Mouse (Mus musculus) CH12.LX (cell line): ENCODE data around the gene Dpf3. TPM values are rescaled to one million over a fixed set of nuclear protein-coding genes. Genes with fewer than 3 reads are reported as not detected.

Experiments
- DNase-seq: peaks from one replicate; pipeline ENCODE4 v3.0.0-alpha.2; 2013; ENCODE audit errors: extremely low read depth
- H3K27ac ChIP-seq: 2 replicates; pipeline ENCODE4 v1.5.1; 2012; ENCODE audit warnings: low read depth, mild to moderate bottlenecking, control low read depth, moderate library complexity; ENCODE audit not compliant: insufficient read depth
- H3K27me3 ChIP-seq: replicated peaks from 2 replicates; pipeline ENCODE3; 2012; ENCODE audit warnings: inconsistent platforms
- H3K36me3 ChIP-seq, 2 experiments: replicated peaks in 1 of 2; 2 replicates each; pipeline versions ENCODE3 to v1.6.1; 2012; ENCODE audit warnings: inconsistent platforms in 1 of 2, low read length in 1 of 2, mild to moderate bottlenecking in 1 of 2, mixed read lengths in 1 of 2, moderate library complexity in 1 of 2; ENCODE audit not compliant: control insufficient read depth in 1 of 2, insufficient read depth in 1 of 2
- H3K4me1 ChIP-seq, 2 experiments: 2 replicates each; pipeline ENCODE4 v1.6.1; 2012; ENCODE audit warnings: inconsistent platforms in 1 of 2, moderate library complexity in 1 of 2; ENCODE audit not compliant: insufficient read depth in 2 of 2, control insufficient read depth in 1 of 2
- H3K4me2 ChIP-seq: 2 replicates; pipeline ENCODE4 v1.6.1; 2012; ENCODE audit warnings: low read depth, mild to moderate bottlenecking, control low read depth; ENCODE audit not compliant: poor library complexity, insufficient read depth, severe bottlenecking
- H3K4me3 ChIP-seq, 3 experiments: fragments of 150-350 bp in 1 of 3; sonication (generic) in 1 of 3; replicated peaks in 1 of 3; 2 replicates each; pipeline versions ENCODE3 to v1.5.1; 2011 to 2012; ENCODE audit warnings: low read depth in 2 of 3, low read length in 2 of 3, mild to moderate bottlenecking in 2 of 3, moderate library complexity in 2 of 3, control low read depth in 1 of 3, improper control_type of control experiment in 1 of 3, inconsistent platforms in 1 of 3, mixed read lengths in 1 of 3; ENCODE audit not compliant: poor library complexity in 1 of 3
- H3K79me2 ChIP-seq: replicated peaks from 2 replicates; pipeline ENCODE4 v1.6.1; 2012; ENCODE audit warnings: mild to moderate bottlenecking, moderate library complexity; ENCODE audit not compliant: control insufficient read depth, poor library complexity, insufficient read depth, severe bottlenecking; ENCODE audit errors: extremely low read depth
- H3K9ac ChIP-seq: 2 replicates; pipeline ENCODE4 v1.6.1; 2012; ENCODE audit warnings: low read depth, mild to moderate bottlenecking, control low read depth, moderate library complexity; ENCODE audit not compliant: insufficient read depth
- H3K9me3 ChIP-seq: replicated peaks from 2 replicates; pipeline ENCODE3; 2012; ENCODE audit warnings: low read length, inconsistent platforms, mixed read lengths
- BHLHE40 ChIP-seq: IDR thresholded peaks from 2 replicates; pipeline ENCODE4 v1.6.1; 2011; ENCODE audit warnings: mild to moderate bottlenecking, low read depth, low read length, improper control_type of control experiment
- CHD2 ChIP-seq: IDR thresholded peaks from 2 replicates; pipeline ENCODE4 v1.6.1; 2011; ENCODE audit warnings: low read length, improper control_type of control experiment
- CTCF ChIP-seq, 2 experiments: IDR thresholded peaks in 1 of 2; conservative IDR thresholded peaks in 1 of 2; 2 replicates each; pipeline ENCODE4 v1.5.1; 2011 to 2012; ENCODE audit warnings: low read depth in 2 of 2, low read length in 2 of 2, improper control_type of control experiment in 1 of 2, inconsistent platforms in 1 of 2, mild to moderate bottlenecking in 1 of 2, moderate library complexity in 1 of 2
- E2F4 ChIP-seq: IDR thresholded peaks from 2 replicates; pipeline ENCODE4 v1.6.1; 2011; ENCODE audit warnings: low read depth, low read length, improper control_type of control experiment; ENCODE audit not compliant: insufficient replicate concordance
- ELF1 ChIP-seq: IDR thresholded peaks from 2 replicates; pipeline ENCODE4 v1.6.1; 2014; ENCODE audit warnings: low read depth, mild to moderate bottlenecking, inconsistent platforms, low read length, improper control_type of control experiment
- HCFC1 ChIP-seq: IDR thresholded peaks from 2 replicates; pipeline ENCODE4 v1.6.1; 2012; ENCODE audit warnings: low read depth, mild to moderate bottlenecking, inconsistent platforms, low read length, improper control_type of control experiment
- KAT2A ChIP-seq: IDR thresholded peaks from 2 replicates; pipeline ENCODE4 v1.6.1; 2012; ENCODE audit warnings: low read length, improper control_type of control experiment, inconsistent platforms; ENCODE audit not compliant: insufficient replicate concordance
- MEF2A ChIP-seq: IDR thresholded peaks from 2 replicates; pipeline ENCODE4 v1.6.1; 2014; ENCODE audit warnings: low read depth, mild to moderate bottlenecking, inconsistent platforms, low read length, improper control_type of control experiment, borderline replicate concordance
- MXI1 ChIP-seq: IDR thresholded peaks from 2 replicates; pipeline ENCODE4 v1.6.1; 2011; ENCODE audit warnings: mild to moderate bottlenecking, low read depth, low read length, improper control_type of control experiment
- MYC ChIP-seq: IDR thresholded peaks from 2 replicates; pipeline ENCODE4 v1.6.1; 2011; ENCODE audit warnings: low read depth, mild to moderate bottlenecking, improper control_type of control experiment, low read length
- NELFE ChIP-seq: IDR thresholded peaks from 2 replicates; pipeline ENCODE4 v1.6.1; 2011; ENCODE audit warnings: low read depth, low read length, improper control_type of control experiment
- NRF1 ChIP-seq: IDR thresholded peaks from 2 replicates; pipeline ENCODE4 v1.6.1; 2014; ENCODE audit warnings: low read depth, mild to moderate bottlenecking, inconsistent platforms, low read length, improper control_type of control experiment, moderate library complexity
- SIN3A ChIP-seq: IDR thresholded peaks from 2 replicates; pipeline ENCODE4 v1.6.1; 2012; ENCODE audit warnings: low read length, improper control_type of control experiment, inconsistent platforms
- SMC3 ChIP-seq: IDR thresholded peaks from 2 replicates; pipeline ENCODE4 v1.6.1; 2011; ENCODE audit warnings: low read depth, low read length, improper control_type of control experiment
- TBP ChIP-seq: conservative IDR thresholded peaks from 2 replicates; pipeline ENCODE4 v1.6.1; 2011; ENCODE audit warnings: low read depth, low read length, improper control_type of control experiment
- ZKSCAN1 ChIP-seq: IDR thresholded peaks from 2 replicates; pipeline ENCODE4 v1.6.1; 2012; ENCODE audit warnings: low read depth, inconsistent platforms, low read length, improper control_type of control experiment, borderline replicate concordance
- ZMIZ1 ChIP-seq: IDR thresholded peaks from 2 replicates; pipeline ENCODE4 v1.6.1; 2012; ENCODE audit warnings: low read depth, mild to moderate bottlenecking, inconsistent platforms, low read length, improper control_type of control experiment
- ZNF384 ChIP-seq: IDR thresholded peaks from 2 replicates; pipeline ENCODE4 v1.6.1; 2012; ENCODE audit warnings: low read depth, low read length, improper control_type of control experiment, inconsistent platforms
- dilution Hi-C: fragments of 300-500 bp; cut with MboI; formaldehyde crosslinking; loops from 2 replicates; pipeline ENCODE4 v1.14.3; 2020; ENCODE audit warnings: low sequenced_read_pairs; ENCODE audit not compliant: extremely low pct_unique_long_range_greater_than_20kb, extremely low pct_ligation_motif_present
- in situ Hi-C: fragments of 300-500 bp; cut with MboI; formaldehyde crosslinking; loops from 3 replicates; pipeline ENCODE4 v1.14.3; 2019; ENCODE audit warnings: low sequenced_read_pairs, low pct_ligation_motif_present, low pct_unique_long_range_greater_than_20kb, mixed read lengths
- polyA plus RNA-seq: library from polyadenylated mRNA; unstranded; fragments of >175 nt; gene quantifications from 2 replicates; pipeline ENCODE4 v1.2.1, GENCODE M21; 2012; ENCODE audit warnings: low read depth; ENCODE audit not compliant: insufficient read length
- total RNA-seq, 2 experiments: library from RNA; depleted of rRNA; stranded (reverse); fragments of 300-350 nt in 1 of 2; fragments of >200 nt in 1 of 2; gene quantifications; 2 replicates each; pipeline ENCODE4 v1.2.3; 2012 to 2014

Dpf3 gene
- total and polyA plus RNA-seq, 3 experiments, result 0.42 to 1.2 (median 1.2) TPM

DNA sequence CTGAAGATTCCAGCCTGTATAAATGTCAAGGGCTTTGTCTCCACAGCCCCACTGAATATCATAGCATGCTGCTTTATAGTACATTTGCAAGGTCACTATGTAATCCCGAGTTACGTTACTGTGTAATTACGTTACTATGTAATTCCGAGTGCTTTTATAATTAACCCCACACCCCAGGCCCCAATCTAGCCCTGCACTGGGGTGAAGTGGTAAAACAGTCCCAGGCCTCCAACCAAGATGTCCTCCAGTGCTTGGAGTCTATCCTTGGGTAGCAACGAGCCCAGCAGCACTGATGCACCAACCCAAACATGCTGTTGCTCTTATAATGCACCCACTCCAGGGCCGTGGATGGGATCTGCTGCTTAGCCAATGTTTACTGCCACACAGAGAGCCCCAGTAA, 35.5 kb upstream of the Dpf3 start:
- H3K9ac ChIP-seq, result no peak overlapping the region
- TF ChIP-seq CTCF (conservative IDR thresholded peaks at IDR 0.05 in 1 of 2, IDR thresholded peaks at IDR 0.05 in 1 of 2; ENCODE audit: low read depth in 2 of 2, low read length in 2 of 2), result no peak
- no peak for TF ChIP-seq MYC
- TF ChIP-seq TBP, result no peak
- no peak for TF ChIP-seq HCFC1
- no peak for TF ChIP-seq SIN3A
- no peak for TF ChIP-seq BHLHE40
- no peak for TF ChIP-seq MEF2A
- TF ChIP-seq SMC3, result no peak
- TF ChIP-seq ELF1, result no peak
- no peak for TF ChIP-seq ZKSCAN1
- no peak for TF ChIP-seq NRF1
- TF ChIP-seq NELFE, result no peak
- no peak for TF ChIP-seq MXI1
- no peak for TF ChIP-seq KAT2A
- TF ChIP-seq, all 38 proteins: peak for 0
- H3K36me3 ChIP-seq, result peaks cover 2 to 24% of the 10 kb centered on the region in 2 experiments
- peaks cover 7 to 28% of the 10 kb centered on the region in 2 experiments; a peak in 3 of 4 replicates for H3K4me1 ChIP-seq
- no peaks in the 10 kb centered on the region for H3K27me3 ChIP-seq
- H3K79me2 ChIP-seq, result 0 out of 2 replicates have a peak, but pooled peaks cover 2% of the 10 kb centered on the region
- DNase-seq, result no peak
- H3K27ac ChIP-seq, result no peak overlapping the region
- in situ Hi-C loops (no loop called here), dilution Hi-C loops (no loop called here)
- H3K4me2 ChIP-seq, result no peak overlapping the region
- no peaks in the 10 kb centered on the region for H3K9me3 ChIP-seq
- H3K4me3 ChIP-seq, result no peak overlapping the region

DNA sequence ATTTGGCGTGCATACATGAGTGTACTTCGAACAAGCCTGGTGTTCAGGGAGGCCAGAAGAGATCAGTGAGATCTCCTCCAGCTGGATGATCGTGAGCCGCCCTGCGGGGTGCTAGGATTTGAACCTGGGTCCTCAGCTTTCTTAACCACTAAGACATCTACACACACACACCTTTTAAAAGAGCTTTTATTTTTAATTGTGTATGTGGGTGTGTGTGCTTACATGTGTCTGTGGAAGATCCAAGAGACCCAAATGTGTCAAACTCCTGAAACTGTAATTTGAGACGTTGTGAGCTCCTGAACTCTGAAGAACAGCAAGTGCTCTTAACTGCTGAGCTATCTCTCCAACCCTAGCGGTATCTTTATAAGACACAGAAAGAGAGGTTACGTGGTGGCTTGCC, 33.6 kb upstream of the Dpf3 start:
- Histone ChIP-seq H3K36me3 (peaks cover 0 to 12% of the 10 kb centered on the region in 2 experiments), H3K79me2 (0 out of 2 replicates have a peak, but pooled peaks cover 2% of the 10 kb centered on the region), H3K27me3 (no peaks in the 10 kb centered on the region), H3K4me1 (peaks cover 3 to 26% of the 10 kb centered on the region in 2 experiments; a peak in 3 of 4 replicates), H3K4me2 (peak overlapping the region; percentile 85), H3K9ac (peak overlapping the region; percentile 49), H3K27ac (no peak overlapping the region), H3K4me3 (peak overlapping the region; percentile 73 to 93 (median 78)), H3K9me3 (no peaks in the 10 kb centered on the region)
- in situ Hi-C loops, result no loop called here
- TF ChIP-seq E2F4 (no peak), BHLHE40 (no peak), SIN3A (no peak), CHD2 (no peak), KAT2A (no peak), ZNF384 (no peak), ZMIZ1 (no peak), ZKSCAN1 (no peak)
- dilution Hi-C loops, result no loop called here
- no peak for DNase-seq
